Mouse (Mus musculus) C2C12 (cell line): ENCODE measurements around the gene Sf3a2.

Experiments used
- CTCF ChIP-seq: IDR thresholded peaks from one replicate; pipeline ENCODE4 v1.5.1; 2011; ENCODE audit not compliant: control insufficient read depth, insufficient read depth, insufficient read length
- FOSL1 ChIP-seq: IDR thresholded peaks from one replicate; pipeline ENCODE4 v1.8.0; 2011; ENCODE audit warnings: mild to moderate bottlenecking, low read length; ENCODE audit not compliant: poor library complexity, insufficient read depth, severe bottlenecking
- MAX ChIP-seq: IDR thresholded peaks from one replicate; pipeline ENCODE4 v1.6.1; 2011; ENCODE audit warnings: mild to moderate bottlenecking, control low read depth
- MYOG ChIP-seq: IDR thresholded peaks from one replicate; pipeline ENCODE4 v1.6.1; 2011; ENCODE audit not compliant: control insufficient read depth, insufficient read length; ENCODE audit errors: extremely low read depth
- USF1 ChIP-seq: IDR thresholded peaks from one replicate; pipeline ENCODE4 v1.6.1; 2011; ENCODE audit warnings: low read depth, mild to moderate bottlenecking, control low read depth, moderate library complexity

DNA sequence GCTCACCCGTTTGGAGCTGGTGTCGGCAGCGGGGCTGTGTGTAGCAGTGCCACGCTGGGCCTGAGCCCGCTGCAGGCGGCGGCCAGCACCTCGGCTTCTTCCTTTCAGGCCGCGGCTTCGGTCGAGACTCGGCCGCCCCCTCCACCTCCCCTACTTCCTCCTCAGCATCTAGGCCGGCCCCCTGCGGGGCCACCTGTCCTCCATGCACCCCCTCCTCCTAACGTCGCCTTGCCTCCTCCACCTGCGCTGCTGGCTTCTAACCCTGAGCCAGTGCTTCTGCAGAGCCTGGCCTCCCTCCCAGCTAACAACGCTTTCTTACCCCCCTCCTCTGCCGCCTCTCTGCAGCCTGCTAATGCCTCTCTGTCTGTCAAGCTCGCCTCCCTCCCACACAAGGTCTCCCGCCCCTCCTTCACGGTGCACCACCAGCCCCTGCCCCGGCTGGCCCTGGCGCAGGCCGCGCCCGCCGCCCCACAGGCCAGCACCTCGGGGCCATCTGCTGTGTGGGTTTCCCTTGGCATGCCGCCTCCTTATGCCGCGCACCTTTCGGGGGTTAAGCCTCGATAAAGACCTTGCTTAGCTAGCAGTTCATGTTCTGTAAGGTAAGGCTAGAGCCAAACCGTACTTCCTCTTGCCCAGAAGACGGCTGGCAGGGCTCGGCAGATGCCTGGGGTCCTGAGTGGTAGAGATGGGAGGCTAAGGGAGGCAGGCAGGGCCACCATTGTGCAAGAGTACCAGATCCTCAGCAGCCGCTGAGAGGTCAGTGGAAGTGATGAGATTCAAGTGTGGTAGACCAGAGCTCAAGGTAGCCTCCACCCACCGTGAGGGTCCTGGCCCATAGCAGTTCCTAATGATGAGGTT, 5.6 kb upstream of the Sf3a2 start:
- TF ChIP-seq MYOG, result no peak
- no peak for TF ChIP-seq CTCF
- TF ChIP-seq USF1, result no peak
- no peak for TF ChIP-seq MAX
- TF ChIP-seq FOSL1, result no peak
